Mouse (Mus musculus) stomach, postnatal 0 days (tissue): ENCODE results near the gene Ndrg4. TPM values are rescaled to one million over a fixed set of nuclear protein-coding genes. Genes with fewer than 3 reads are reported as not detected.
A peak's percentile ranks its signal among the peaks of the same experiment; 100 is the strongest.
"Not testable (repeated sequence)": the region's sequence is repeated elsewhere in the genome, so short reads cannot be mapped to it uniquely, and the experiment has no call there.

ENCODE experiments used
- ATAC-seq: fragments of 200-750 bp; cut with Nextera tagmentation; 2 replicates; pipeline ENCODE4 v1.8.0; 2017; ENCODE audit not compliant: low FRiP score, low TSS enrichment
- DNase-seq: peaks from one replicate; pipeline ENCODE4 v3.0.0-alpha.2; 2016; ENCODE audit warnings: low spot score
- H3K27ac ChIP-seq: fragments of 300-500 bp; sonication (generic); replicated peaks from 2 replicates; pipeline ENCODE4 v1.5.1; 2014; ENCODE audit warnings: mild to moderate bottlenecking, control low read depth
- H3K27me3 ChIP-seq: fragments of 300-500 bp; sonication (generic); 2 replicates; pipeline ENCODE4 v1.6.1; 2014; ENCODE audit warnings: low read length; ENCODE audit not compliant: control insufficient read depth, insufficient read depth
- H3K36me3 ChIP-seq: fragments of 300-500 bp; sonication (generic); 2 replicates; pipeline ENCODE4 v1.6.1; 2014; ENCODE audit warnings: low read length, mixed read lengths; ENCODE audit not compliant: control insufficient read depth, insufficient read depth
- H3K4me1 ChIP-seq: fragments of 300-500 bp; sonication (generic); replicated peaks from 2 replicates; pipeline ENCODE4 v1.6.1; 2014; ENCODE audit warnings: antibody characterized with exemption; ENCODE audit not compliant: control insufficient read depth, insufficient read depth
- H3K4me2 ChIP-seq: fragments of 300-500 bp; sonication (generic); replicated peaks from 2 replicates; pipeline ENCODE4 v1.6.1; 2014; ENCODE audit warnings: low read depth, mild to moderate bottlenecking, control low read depth, moderate library complexity
- H3K4me3 ChIP-seq: fragments of 300-500 bp; sonication (generic); 2 replicates; pipeline ENCODE4 v1.5.1; 2014; ENCODE audit warnings: low read depth, low read length, control low read depth
- H3K9ac ChIP-seq: fragments of 300-500 bp; sonication (generic); 2 replicates; pipeline ENCODE4 v1.6.1; 2014; ENCODE audit warnings: mild to moderate bottlenecking, low read length, control low read depth, mixed read lengths
- H3K9me3 ChIP-seq: fragments of 300-500 bp; sonication (generic); 2 replicates; pipeline ENCODE4 v1.6.1; 2016; ENCODE audit warnings: low read length; ENCODE audit not compliant: control insufficient read depth
- CTCF ChIP-seq: IDR thresholded peaks from 2 replicates; pipeline ENCODE4 v1.5.1; 2016; ENCODE audit warnings: antibody characterized with exemption, low read depth, mild to moderate bottlenecking, moderate library complexity
- EP300 ChIP-seq: optimal IDR thresholded peaks from 2 replicates; pipeline ENCODE3; 2016; ENCODE audit warnings: antibody characterized with exemption
- WGBS: fragments of 180-500 bp; shearing (Covaris S2); extraction: QIAGEN DNeasy Blood & Tissue Kit; methylation state at CpG from one replicate; pipeline ENCODE4 v1.1.7; 2014; 5-methylcytosine and 5-hydroxymethylcytosine counted together
- polyA plus RNA-seq: library from polyadenylated mRNA; unstranded; fragments of >200 nt; fragmentation: Nextera tagmentation; extraction: Ambion mirVana; gene quantifications from 2 replicates; pipeline ENCODE4 v1.2.1, GENCODE M21; 2015

Ndrg4 gene
- polyA plus RNA-seq, 1 experiment from 2014 or later, result 17.1 TPM

- Histone ChIP-seq H3K27me3 (no peaks in the 10 kb centered on the region), H3K4me1 (no peaks in the 10 kb centered on the region)
- 86% methylated on average over 6 of the region's 6 CpGs for WGBS
These were observed 15.2 kb upstream of the Ndrg4 start for GRCm38 (mm10) chr8:95661575-95661974.

DNA sequence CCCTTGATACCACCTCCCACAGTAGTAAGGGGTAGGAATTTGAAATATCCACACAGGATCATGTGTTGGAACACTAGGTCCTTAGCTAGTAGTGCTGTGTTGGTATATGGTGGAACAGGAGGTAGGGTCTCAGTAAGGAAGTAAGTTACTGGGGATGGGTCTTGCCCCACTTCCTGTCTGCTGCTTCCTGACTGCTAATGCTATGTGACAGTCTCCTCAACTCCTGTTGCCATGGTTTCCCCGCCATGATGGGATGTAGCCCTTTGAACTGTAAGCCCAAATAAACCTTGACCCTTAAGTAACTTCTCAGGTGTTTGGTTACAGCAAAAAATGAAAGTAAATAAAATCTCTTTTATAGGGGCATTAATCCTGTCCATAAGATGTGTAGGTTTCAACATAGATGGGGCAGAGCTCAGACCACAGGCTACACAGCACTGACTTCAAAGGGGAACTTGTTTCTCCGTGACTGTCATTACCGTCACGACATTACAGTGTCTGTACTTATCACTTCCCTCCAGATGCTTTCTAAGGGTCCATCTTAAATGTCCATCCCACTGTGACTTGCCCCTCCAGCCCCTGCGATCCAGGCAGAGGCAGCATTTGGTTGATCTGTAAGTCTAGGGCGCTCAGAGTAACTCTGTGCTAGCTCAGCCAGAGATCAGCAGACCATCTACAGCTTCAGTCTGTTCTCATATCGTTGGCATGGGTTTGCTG is 13.7 kb upstream of the Ndrg4 start:
- Histone ChIP-seq H3K36me3 (no peaks in the 10 kb centered on the region), H3K9me3 (no peaks in the 10 kb centered on the region), H3K27me3 (no peaks in the 10 kb centered on the region), H3K4me1 (no peaks in the 10 kb centered on the region), H3K4me3 (no peak overlapping the region), H3K9ac (no peak overlapping the region), H3K4me2 (no peak overlapping the region), H3K27ac (no peak overlapping the region)
- no peak for DNase-seq
- 72% methylated on average over 7 of the region's 7 CpGs for WGBS
- ATAC-seq, result no peak
- TF ChIP-seq EP300 (no peak), CTCF (no peak)

More at GRCm38 (mm10) chr8:95661575-95661974, 15.2 kb upstream of the Ndrg4 start:
- no peak overlapping the region for H3K9ac ChIP-seq
- no peak overlapping the region for H3K4me2 ChIP-seq
- H3K36me3 ChIP-seq, result no peaks in the 10 kb centered on the region
- TF ChIP-seq EP300 (no peak), CTCF (no peak)
- no peak overlapping the region for H3K4me3 ChIP-seq
- H3K27ac ChIP-seq, result no peak overlapping the region
- ATAC-seq (no peak), DNase-seq (no peak)
- H3K9me3 ChIP-seq, result no peaks in the 10 kb centered on the region

DNA sequence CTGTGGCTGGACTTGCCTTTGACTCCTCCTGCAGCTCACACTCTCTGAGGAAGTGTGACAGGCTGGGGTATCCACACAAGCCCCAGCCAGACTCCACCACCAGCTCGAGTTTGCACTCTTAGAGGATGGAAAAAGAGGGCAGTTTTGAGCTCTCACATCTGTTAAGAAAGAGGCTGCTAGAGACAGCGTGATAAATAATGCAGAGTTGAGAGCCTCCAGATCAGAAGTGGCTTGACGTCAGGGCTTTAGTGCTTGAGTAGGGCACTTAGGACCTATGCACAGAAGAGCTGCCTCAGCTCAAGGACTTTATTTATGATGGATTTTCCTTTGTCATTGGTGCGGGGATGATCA is 13.2 kb upstream of the Ndrg4 start:
- Histone ChIP-seq H3K4me1 (no peaks in the 10 kb centered on the region), H3K9ac (no peak overlapping the region), H3K36me3 (no peaks in the 10 kb centered on the region), H3K27me3 (no peaks in the 10 kb centered on the region), H3K4me3 (no peak overlapping the region), H3K9me3 (no peaks in the 10 kb centered on the region), H3K4me2 (no peak overlapping the region), H3K27ac (no peak overlapping the region)
- no peak for TF ChIP-seq CTCF
- TF ChIP-seq EP300, result no peak
- 44% methylated on average over 4 of the region's 4 CpGs for WGBS
- DNase-seq (no peak), ATAC-seq (no peak)

GRCm38 (mm10) chr8:95665813-95666452 is 10.8 kb upstream of the Ndrg4 start:
- not testable (repeated sequence) for H3K27ac ChIP-seq, H3K36me3 ChIP-seq, H3K9me3 ChIP-seq, DNase-seq, H3K27me3 ChIP-seq, ATAC-seq, H3K4me3 ChIP-seq, H3K9ac ChIP-seq, H3K4me1 ChIP-seq, H3K4me2 ChIP-seq
- WGBS, result 93% methylated on average over 11 of the region's 11 CpGs

DNA sequence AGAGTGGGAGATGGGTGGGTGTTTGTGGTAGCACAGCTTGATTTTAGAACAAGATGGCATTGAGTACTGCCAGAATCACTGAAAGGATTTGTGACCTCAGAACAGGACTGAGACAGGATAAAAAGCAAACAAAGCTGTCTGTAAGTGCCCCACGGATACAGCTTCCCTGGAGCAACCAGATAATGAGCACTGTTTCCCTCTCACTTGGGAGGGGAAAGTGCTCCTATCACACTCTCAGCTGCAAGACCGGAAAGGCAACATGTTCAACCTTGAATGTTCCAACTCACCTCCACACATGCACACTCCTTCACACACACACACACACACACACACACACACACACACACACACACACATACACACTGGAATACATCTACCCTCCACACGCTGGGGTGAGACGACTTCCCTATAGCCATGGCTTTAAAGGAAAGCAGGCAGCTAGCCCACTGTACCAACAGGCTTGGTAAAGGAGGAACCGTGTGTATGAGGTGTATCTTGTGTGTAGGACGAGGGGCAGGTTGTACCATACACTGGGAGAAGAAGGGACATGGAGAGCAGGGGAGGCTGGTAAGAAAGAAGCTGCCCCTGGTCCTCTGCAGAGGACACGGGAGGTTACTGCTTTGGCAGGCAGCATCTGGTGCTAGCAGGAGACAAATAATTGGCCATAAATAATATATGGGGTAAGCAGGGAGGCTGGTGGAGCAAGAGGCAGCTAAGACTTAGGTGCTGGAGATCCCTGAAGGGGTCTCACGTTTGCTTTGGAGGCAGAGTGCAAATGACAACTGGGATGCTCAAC is 8.4 kb upstream of the Ndrg4 start:
- no peak for ATAC-seq
- no peaks in the 10 kb centered on the region for H3K4me1 ChIP-seq
- H3K27me3 ChIP-seq, result no peaks in the 10 kb centered on the region
- H3K4me2 ChIP-seq, result no peak overlapping the region
- WGBS, result 43% methylated on average over 8 of the region's 8 CpGs
- H3K9ac ChIP-seq, result no peak overlapping the region
- H3K36me3 ChIP-seq, result no peaks in the 10 kb centered on the region
- H3K27ac ChIP-seq, result no peak overlapping the region
- H3K9me3 ChIP-seq, result no peaks in the 10 kb centered on the region
- H3K4me3 ChIP-seq, result no peak overlapping the region
- TF ChIP-seq CTCF (no peak), EP300 (no peak)
- DNase-seq, result peak; percentile 31

- H3K36me3 ChIP-seq, result no peaks in the 10 kb centered on the region
- no peak overlapping the region for H3K4me2 ChIP-seq
- H3K9ac ChIP-seq, result no peak overlapping the region
- TF ChIP-seq CTCF (no peak), EP300 (no peak)
- no peak overlapping the region for H3K27ac ChIP-seq
- H3K9me3 ChIP-seq, result no peaks in the 10 kb centered on the region
- no peak overlapping the region for H3K4me3 ChIP-seq
- 67% methylated on average over 2 of the region's 2 CpGs for WGBS
- no peaks in the 10 kb centered on the region for H3K4me1 ChIP-seq
- H3K27me3 ChIP-seq, result no peaks in the 10 kb centered on the region
- no peak for ATAC-seq
- DNase-seq, result no peak
These were observed 6.8 kb upstream of the Ndrg4 start for GRCm38 (mm10) chr8:95669967-95670366.
